Mouse (Mus musculus) kidney, adult 2 months (tissue): Measurements from ENCODE around the gene Tcf7l1.

Source experiments
- CTCF ChIP-seq: fragments of 200-500 bp; conservative IDR thresholded peaks from 2 replicates; pipeline ENCODE4 v1.5.1; 2011; ENCODE audit warnings: low read depth, mild to moderate bottlenecking, control low read depth, low read length, moderate library complexity, mixed read lengths; ENCODE audit not compliant: insufficient read depth, insufficient read length
- POLR2A ChIP-seq: fragments of 200-500 bp; IDR thresholded peaks from one replicate; pipeline ENCODE4 v1.6.1; 2011; ENCODE audit warnings: low read depth, low read length, control low read depth

DNA sequence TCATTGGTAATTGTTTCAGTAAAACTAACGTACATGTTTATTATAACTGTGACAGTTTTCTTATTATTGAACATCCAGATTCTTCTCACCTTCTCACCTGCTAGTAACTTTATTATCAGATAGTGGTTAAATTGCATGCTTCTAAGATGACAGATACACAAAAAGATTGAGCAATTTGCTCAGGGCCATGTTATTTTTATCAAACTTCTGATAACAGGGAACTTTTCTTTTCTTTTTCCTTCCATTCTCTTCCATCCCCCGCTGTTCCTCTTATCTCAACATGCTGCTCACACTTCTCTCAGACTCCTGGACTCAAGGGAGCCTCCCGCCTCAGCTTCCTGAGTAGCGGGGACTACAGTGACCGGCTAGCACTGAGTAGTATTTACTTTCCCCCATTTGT lies 168.1 kb downstream of the Tcf7l1 start:
- no peak for TF ChIP-seq POLR2A
- no peak for TF ChIP-seq CTCF
